18 mouse cellular contexts compared by ENCODE assay signal in genomic region chr6:6058548-6058947, GRCm38 (mm10).
DNase-seq lines count a peak whose midpoint lies in the region; ATAC-seq lines count a peak whose summit lies in the region.
"Had no signal": no experiment of that assay in that cellular context is flagged by ENCODE, and none has a peak within 500 bp of the region (broad histone marks: within the 10 kb centered on the region; RNA-seq: fewer than 3 reads in every experiment).

No protein-coding gene starts in this region.

- WGBS in forebrain, embryonic 15.5 days, result 2% methylated on average over 3 of the region's 3 CpGs
- 10% methylated on average over 3 of the region's 3 CpGs for WGBS in forebrain, embryonic 12.5 days
- 5% methylated on average over 3 of the region's 3 CpGs for WGBS in midbrain, embryonic 11.5 days
- WGBS in midbrain, embryonic 10.5 days, result 14% methylated on average over 3 of the region's 3 CpGs
- 27% methylated on average over 3 of the region's 3 CpGs for WGBS in embryonic facial prominence, embryonic 14.5 days
- 12% methylated on average over 3 of the region's 3 CpGs for WGBS in midbrain, embryonic 15.5 days

- H3K9me3 ChIP-seq in forebrain, embryonic 15.5 days, result no peaks in the 10 kb centered on the region
- H3K9me3 ChIP-seq in forebrain, embryonic 12.5 days, result no peaks in the 10 kb centered on the region
- no peaks in the 10 kb centered on the region for H3K9me3 ChIP-seq in midbrain, embryonic 11.5 days (ENCODE audit: control insufficient read depth, low read length)
- no peaks in the 10 kb centered on the region for H3K9me3 ChIP-seq in midbrain, embryonic 10.5 days (replicated peaks)
- no peaks in the 10 kb centered on the region for H3K9me3 ChIP-seq in embryonic facial prominence, embryonic 14.5 days (ENCODE audit: control insufficient read depth, low read length)
- H3K9me3 ChIP-seq in midbrain, embryonic 15.5 days, result no peaks in the 10 kb centered on the region
- H3K9me3 ChIP-seq: embryonic facial prominence, embryonic 12.5 days; stomach, embryonic 15.5 days had no signal

- no peak overlapping the region for H3K27ac ChIP-seq in forebrain, embryonic 15.5 days (replicated peaks)
- H3K27ac ChIP-seq in forebrain, embryonic 12.5 days, result no peak overlapping the region
- no peak overlapping the region for H3K27ac ChIP-seq in midbrain, embryonic 11.5 days (ENCODE audit: low read depth, low read length)
- H3K27ac ChIP-seq in midbrain, embryonic 10.5 days (replicated peaks), result no peak overlapping the region; the same call in 1 of the 2 replicates
- no peak overlapping the region for H3K27ac ChIP-seq in embryonic facial prominence, embryonic 14.5 days (replicated peaks; ENCODE audit: low read depth, low read length)
- H3K27ac ChIP-seq in midbrain, embryonic 15.5 days, result no peak overlapping the region
- H3K27ac ChIP-seq: embryonic facial prominence, embryonic 12.5 days; stomach, embryonic 15.5 days had no signal

- no peak for DNase-seq in midbrain, embryonic 11.5 days (ENCODE audit: low spot score, missing footprints)
- no peak for DNase-seq in midbrain, embryonic 10.5 days (ENCODE audit: low spot score)
- no peak for DNase-seq in embryonic facial prominence, embryonic 14.5 days (ENCODE audit: low spot score)
- no peak for DNase-seq in cerebellum, postnatal 25 days
- DNase-seq: B cell, adult 2 months; cerebellum, adult 8-10 months; kidney, adult 18-20 months; kidney, postnatal 10 days; layer of hippocampus, postnatal 36 days; liver, postnatal 0 days; lung, postnatal 10 days; right cerebral cortex, postnatal 25 days; thymus, adult 2 months had no signal

- no peak overlapping the region for H3K9ac ChIP-seq in forebrain, embryonic 15.5 days (replicated peaks)
- H3K9ac ChIP-seq in forebrain, embryonic 12.5 days, result no peak overlapping the region
- H3K9ac ChIP-seq in midbrain, embryonic 11.5 days (ENCODE audit: low read length), result no peak overlapping the region
- no peak overlapping the region for H3K9ac ChIP-seq in embryonic facial prominence, embryonic 14.5 days (ENCODE audit: low read depth, low read length)
- no peak overlapping the region for H3K9ac ChIP-seq in midbrain, embryonic 15.5 days
- H3K9ac ChIP-seq: embryonic facial prominence, embryonic 12.5 days; liver, postnatal 0 days; stomach, embryonic 15.5 days had no signal

- 0 out of 2 replicates have a peak, but pooled peaks have one; percentile 13 for ATAC-seq in forebrain, embryonic 15.5 days (replicated peaks)
- ATAC-seq in forebrain, embryonic 12.5 days (ENCODE audit: low FRiP score), result no peak; the same call in 1 of the 2 replicates
- peak; percentile 27; the same call in 1 of the 2 replicates for ATAC-seq in midbrain, embryonic 11.5 days (ENCODE audit: low FRiP score)
- ATAC-seq in embryonic facial prominence, embryonic 14.5 days (ENCODE audit: low read depth), result peak; percentile 85
- ATAC-seq in midbrain, embryonic 15.5 days (replicated peaks), result peak; percentile 73
- ATAC-seq: liver, postnatal 0 days had no signal

- no peaks in the 10 kb centered on the region for H3K36me3 ChIP-seq in forebrain, embryonic 15.5 days
- H3K36me3 ChIP-seq in forebrain, embryonic 12.5 days (replicated peaks), result no peaks in the 10 kb centered on the region
- H3K36me3 ChIP-seq in midbrain, embryonic 11.5 days (ENCODE audit: control insufficient read depth, insufficient read depth, low read length), result no peaks in the 10 kb centered on the region
- no peaks in the 10 kb centered on the region for H3K36me3 ChIP-seq in midbrain, embryonic 10.5 days
- no peaks in the 10 kb centered on the region for H3K36me3 ChIP-seq in embryonic facial prominence, embryonic 14.5 days (ENCODE audit: control insufficient read depth, insufficient read depth, low read length)
- H3K36me3 ChIP-seq in midbrain, embryonic 15.5 days (replicated peaks), result no peaks in the 10 kb centered on the region
- H3K36me3 ChIP-seq: embryonic facial prominence, embryonic 12.5 days; stomach, embryonic 15.5 days had no signal

- H3K4me1 ChIP-seq in forebrain, embryonic 15.5 days, result peaks cover 9% of the 10 kb centered on the region; the same call in 1 of the 2 replicates
- peaks cover 19% of the 10 kb centered on the region for H3K4me1 ChIP-seq in forebrain, embryonic 12.5 days
- peaks cover 6% of the 10 kb centered on the region for H3K4me1 ChIP-seq in midbrain, embryonic 11.5 days (ENCODE audit: control insufficient read depth, insufficient read depth, low read length)
- H3K4me1 ChIP-seq in midbrain, embryonic 10.5 days, result peaks cover 45% of the 10 kb centered on the region
- no peaks in the 10 kb centered on the region for H3K4me1 ChIP-seq in embryonic facial prominence, embryonic 14.5 days (ENCODE audit: control insufficient read depth, insufficient read depth, low read length)
- peaks cover 9% of the 10 kb centered on the region; the same call in 1 of the 2 replicates for H3K4me1 ChIP-seq in midbrain, embryonic 15.5 days
- H3K4me1 ChIP-seq: embryonic facial prominence, embryonic 12.5 days; stomach, embryonic 15.5 days had no signal

- H3K4me2 ChIP-seq in forebrain, embryonic 15.5 days (replicated peaks), result no peak overlapping the region
- no peak overlapping the region for H3K4me2 ChIP-seq in forebrain, embryonic 12.5 days
- no peak overlapping the region for H3K4me2 ChIP-seq in midbrain, embryonic 11.5 days
- H3K4me2 ChIP-seq in embryonic facial prominence, embryonic 14.5 days (ENCODE audit: low read depth, low read length), result no peak overlapping the region
- no peak overlapping the region for H3K4me2 ChIP-seq in midbrain, embryonic 15.5 days
- H3K4me2 ChIP-seq: embryonic facial prominence, embryonic 12.5 days; stomach, embryonic 15.5 days had no signal

- H3K27me3 ChIP-seq in forebrain, embryonic 15.5 days, result no peaks in the 10 kb centered on the region
- no peaks in the 10 kb centered on the region for H3K27me3 ChIP-seq in forebrain, embryonic 12.5 days
- H3K27me3 ChIP-seq in midbrain, embryonic 11.5 days (ENCODE audit: control insufficient read depth, insufficient read depth, low read length), result no peaks in the 10 kb centered on the region
- no peaks in the 10 kb centered on the region for H3K27me3 ChIP-seq in midbrain, embryonic 10.5 days (ENCODE audit: low read depth, poor library complexity, severe bottlenecking)
- no peaks in the 10 kb centered on the region for H3K27me3 ChIP-seq in embryonic facial prominence, embryonic 14.5 days (replicated peaks; ENCODE audit: control insufficient read depth, insufficient read depth, low read length)
- H3K27me3 ChIP-seq in midbrain, embryonic 15.5 days (replicated peaks), result no peaks in the 10 kb centered on the region
- H3K27me3 ChIP-seq: embryonic facial prominence, embryonic 12.5 days; stomach, embryonic 15.5 days had no signal

- H3K4me3 ChIP-seq in forebrain, embryonic 15.5 days, result no peak overlapping the region
- H3K4me3 ChIP-seq in forebrain, embryonic 12.5 days (replicated peaks), result no peak overlapping the region
- no peak overlapping the region for H3K4me3 ChIP-seq in midbrain, embryonic 11.5 days (ENCODE audit: low read depth, low read length)
- no peak overlapping the region for H3K4me3 ChIP-seq in midbrain, embryonic 10.5 days
- no peak overlapping the region for H3K4me3 ChIP-seq in embryonic facial prominence, embryonic 14.5 days (ENCODE audit: low read depth, low read length)
- no peak overlapping the region for H3K4me3 ChIP-seq in midbrain, embryonic 15.5 days
- H3K4me3 ChIP-seq: embryonic facial prominence, embryonic 12.5 days; stomach, embryonic 15.5 days had no signal
